Mouse (Mus musculus) cerebellum, adult 2 months (tissue): Measurements from ENCODE around the gene Acy3.

ENCODE experiments used
- CTCF ChIP-seq: fragments of 200-500 bp; IDR thresholded peaks from 2 replicates; pipeline ENCODE4 v1.5.1; 2011; ENCODE audit warnings: low read depth, mild to moderate bottlenecking, control low read depth, low read length, moderate library complexity, borderline replicate concordance; ENCODE audit not compliant: insufficient read depth
- POLR2A ChIP-seq: fragments of 200-500 bp; IDR thresholded peaks from 2 replicates; pipeline ENCODE4 v1.6.1; 2011; ENCODE audit warnings: low read length, control low read depth, borderline replicate concordance; ENCODE audit not compliant: insufficient read depth

DNA sequence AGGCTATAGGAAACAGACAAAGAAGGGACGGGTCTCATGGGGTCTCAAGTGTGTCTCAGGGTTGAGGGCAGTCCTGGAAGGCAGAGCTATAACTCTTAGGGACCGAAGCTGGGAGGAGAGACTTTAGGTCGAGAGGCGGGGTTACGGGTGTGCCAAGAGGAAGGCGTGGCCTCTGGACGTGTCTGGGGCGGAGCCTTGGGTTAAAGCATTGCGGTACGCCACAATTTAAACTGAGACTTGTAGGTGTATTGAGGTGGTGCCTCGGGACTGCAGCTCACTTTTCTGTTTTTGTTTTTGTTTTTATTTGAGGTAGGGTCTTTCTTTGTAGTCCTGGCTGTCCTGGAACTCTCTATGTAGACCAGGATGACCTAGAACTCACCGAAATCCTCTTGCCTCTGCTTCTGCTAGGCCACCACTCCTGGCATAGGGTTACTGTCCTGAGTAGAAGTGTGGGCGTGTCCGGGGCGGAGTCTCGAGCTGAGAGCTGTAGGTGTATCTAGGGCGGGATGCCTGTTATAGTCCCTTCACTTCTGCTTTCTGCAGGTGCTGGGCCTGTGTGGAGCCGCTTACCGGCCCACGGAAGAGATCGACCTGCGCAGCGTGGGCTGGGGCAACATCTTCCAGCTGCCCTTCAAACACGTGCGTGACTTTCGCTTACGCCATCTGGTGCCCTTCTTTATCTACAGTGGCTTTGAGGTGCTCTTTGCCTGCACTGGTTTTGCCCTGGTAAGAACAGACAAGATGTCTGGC is 43.2 kb upstream of the Acy3 start:
- TF ChIP-seq CTCF (no peak), POLR2A (no peak)
